Mouse (Mus musculus) heart, postnatal 0 days (tissue): ENCODE data around the gene Chmp5.

Experiments
- CTCF ChIP-seq: IDR thresholded peaks from 2 replicates; pipeline ENCODE4 v1.5.1; 2016; ENCODE audit warnings: antibody characterized with exemption, control low read depth, low read depth
- EP300 ChIP-seq: IDR thresholded peaks from 2 replicates; pipeline ENCODE4 v1.6.1; 2016; ENCODE audit warnings: antibody characterized with exemption, low read depth

- TF ChIP-seq EP300 (no peak), CTCF (no peak)
These were observed 28.4 kb downstream of the Chmp5 start for GRCm38 (mm10) chr4:40976651-40977050.
